Mouse (Mus musculus) embryonic facial prominence, embryonic 15.5 days (tissue): ENCODE results near the gene Fkbp14. TPM values are rescaled to one million over a fixed set of nuclear protein-coding genes. Genes with fewer than 3 reads are reported as not detected.

ENCODE experiments used
- polyA plus RNA-seq: library from polyadenylated mRNA; unstranded; fragments of >200 nt; fragmentation: Nextera tagmentation; extraction: Ambion mirVana; gene quantifications from 2 replicates; pipeline ENCODE4 v1.2.1, GENCODE M21; 2015

Gene Fkbp14
- polyA plus RNA-seq, 1 experiment from 2014 or later = 54.7 TPM

Other genes starting within 250 kb of the Fkbp14 start
- 1.2 and 1.3 TPM in 2 replicates for gene Wipf3, start 167.7 kb downstream of the Fkbp14 start, polyA plus RNA-seq
- gene Scrn1, start 30.8 kb downstream of the Fkbp14 start, polyA plus RNA-seq = 12.4 and 12.7 TPM in 2 replicates
- 6.7 and 6.9 TPM in 2 replicates for gene Plekha8, start 2.2 kb downstream of the Fkbp14 start, polyA plus RNA-seq
- 11.1 and 12.2 TPM in 2 replicates for gene Mturn, start 84.3 kb upstream of the Fkbp14 start, polyA plus RNA-seq
- gene Znrf2, start 219.6 kb upstream of the Fkbp14 start, polyA plus RNA-seq = 3.9 and 4.5 TPM in 2 replicates